Mouse (Mus musculus): ENCODE data around the gene Dynll2. TPM values are rescaled to one million over a fixed set of nuclear protein-coding genes. Genes with fewer than 3 reads are reported as not detected.
"Not testable (repeated sequence)": the region's sequence is repeated elsewhere in the genome, so short reads cannot be mapped to it uniquely, and the experiment has no call there.

Gene Dynll2
- total RNA-seq, 2 experiments from 2014 or later, result 113 to 114 TPM

GRCm38 (mm10) chr11:87991806-87992205, 4.5 kb upstream of the Dynll2 start:
- no peak for DNase-seq (ENCODE audit: low spot score in 2 of 2)

GRCm38 (mm10) chr11:87987861-87988260, 528 bp upstream of the Dynll2 start:
- DNase-seq (ENCODE audit: low spot score in 2 of 2), result no peak

GRCm38 (mm10) chr11:87986141-87986741, 1.1 kb downstream of the Dynll2 start:
- peak; percentile 30 to 67 for DNase-seq (ENCODE audit: low spot score in 2 of 2)

- DNase-seq (ENCODE audit: low spot score in 2 of 2), result no peak
These were observed 1.7 kb downstream of the Dynll2 start for GRCm38 (mm10) chr11:87985643-87986042.

GRCm38 (mm10) chr11:87984571-87984970, 2.8 kb downstream of the Dynll2 start:
- no peak for DNase-seq (ENCODE audit: low spot score in 2 of 2)

GRCm38 (mm10) chr11:87978905-87979304, 8.4 kb downstream of the Dynll2 start:
- no peak for DNase-seq (ENCODE audit: low spot score in 2 of 2)

GRCm38 (mm10) chr11:87977021-87977420, 10.3 kb downstream of the Dynll2 start:
- not testable (repeated sequence) for DNase-seq (ENCODE audit: low spot score in 2 of 2)

GRCm38 (mm10) chr11:87974477-87975181, 12.7 kb downstream of the Dynll2 start:
- peak in 1 of 2 experiments; percentile 58 for DNase-seq (ENCODE audit: low spot score in 2 of 2)

- no peak for DNase-seq (ENCODE audit: low spot score in 2 of 2)
These were observed 13.6 kb downstream of the Dynll2 start for GRCm38 (mm10) chr11:87973559-87974305.

- DNase-seq (ENCODE audit: low spot score in 2 of 2), result no peak
These were observed 14.5 kb downstream of the Dynll2 start for GRCm38 (mm10) chr11:87972829-87973228.

- no peak for DNase-seq (ENCODE audit: low spot score in 2 of 2)
These were observed 18.8 kb downstream of the Dynll2 start for GRCm38 (mm10) chr11:87968356-87969122.

- peak; percentile 58 to 71 for DNase-seq (ENCODE audit: low spot score in 2 of 2)
These were observed 19.5 kb downstream of the Dynll2 start for GRCm38 (mm10) chr11:87967692-87968289.

- no peak for DNase-seq (ENCODE audit: low spot score in 2 of 2)
These were observed 21.1 kb downstream of the Dynll2 start for GRCm38 (mm10) chr11:87966214-87966613.

- no peak for DNase-seq (ENCODE audit: low spot score in 2 of 2)
These were observed 22.0 kb downstream of the Dynll2 start for GRCm38 (mm10) chr11:87965293-87965692.

GRCm38 (mm10) chr11:87957066-87957465, 30.3 kb downstream of the Dynll2 start:
- no peak for DNase-seq (ENCODE audit: low spot score in 2 of 2)

GRCm38 (mm10) chr11:87955144-87955543, 32.2 kb downstream of the Dynll2 start:
- no peak for DNase-seq (ENCODE audit: low spot score in 2 of 2)

GRCm38 (mm10) chr11:87949990-87950389, 37.3 kb downstream of the Dynll2 start:
- no peak for DNase-seq (ENCODE audit: low spot score in 2 of 2)

GRCm38 (mm10) chr11:87935467-87935866, 51.9 kb downstream of the Dynll2 start:
- DNase-seq (ENCODE audit: low spot score in 2 of 2), result no peak

- no peak for DNase-seq (ENCODE audit: low spot score in 2 of 2)
These were observed 53.6 kb downstream of the Dynll2 start for GRCm38 (mm10) chr11:87933731-87934130.

- DNase-seq (ENCODE audit: low spot score in 2 of 2), result no peak
These were observed 57.0 kb downstream of the Dynll2 start for GRCm38 (mm10) chr11:87930348-87930747.

Measured in gastrocnemius, postnatal 4 days (tissue).